Mouse (Mus musculus) embryonic fibroblast, embryonic 13.5 days (primary cell): ENCODE data around the gene Enoph1. TPM values are rescaled to one million over a fixed set of nuclear protein-coding genes. Genes with fewer than 3 reads are reported as not detected.

Experiments
- H3K27ac ChIP-seq: 2 replicates; pipeline ENCODE4 v1.5.1; 2012; ENCODE audit warnings: low read length, control low read depth, inconsistent platforms; ENCODE audit not compliant: insufficient read depth
- H3K4me1 ChIP-seq: 2 replicates; pipeline ENCODE4 v1.6.1; 2011; ENCODE audit warnings: low read length; ENCODE audit not compliant: control insufficient read depth, insufficient read depth
- H3K4me3 ChIP-seq: 2 replicates; pipeline ENCODE4 v1.5.1; 2011; ENCODE audit warnings: mild to moderate bottlenecking, control low read depth, low read length; ENCODE audit not compliant: insufficient read depth
- CTCF ChIP-seq: IDR thresholded peaks from 2 replicates; pipeline ENCODE4 v1.5.1; 2011; ENCODE audit warnings: mild to moderate bottlenecking, control low read depth, low read length, moderate library complexity, borderline replicate concordance; ENCODE audit not compliant: insufficient read depth
- POLR2A ChIP-seq: IDR thresholded peaks from 2 replicates; pipeline ENCODE4 v1.6.1; 2011; ENCODE audit warnings: low read depth, mild to moderate bottlenecking, control low read depth, low read length, moderate library complexity
- polyA plus RNA-seq: library from polyadenylated mRNA; stranded (reverse); fragments of >200 nt; gene quantifications from 2 replicates; pipeline ENCODE4 v1.2.4, GENCODE M21; 2011; ENCODE audit warnings: low read depth; ENCODE audit not compliant: missing spikeins, insufficient read length

Gene Enoph1
- polyA plus RNA-seq, 1 experiment = 20.1 TPM

DNA sequence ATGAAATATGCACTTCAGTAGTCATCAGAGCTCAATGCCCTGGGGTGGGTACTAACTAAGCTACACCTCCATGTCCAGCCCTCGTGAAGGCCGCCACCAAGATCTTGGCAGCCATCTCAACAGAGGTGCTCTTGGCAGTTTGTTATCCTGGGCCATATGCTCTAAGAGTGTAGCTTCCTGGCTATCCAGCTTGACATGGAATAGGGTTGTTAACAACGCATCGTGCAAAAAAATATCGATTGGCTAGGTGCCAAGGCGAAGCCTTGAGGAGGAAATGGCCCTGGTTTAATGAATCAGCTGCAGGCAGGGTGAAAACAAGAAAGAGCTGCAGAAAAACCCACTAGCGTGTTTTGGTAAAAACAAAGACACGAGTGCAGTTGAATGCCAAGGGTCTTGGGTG, 45.3 kb downstream of the Enoph1 start:
- TF ChIP-seq CTCF (no peak), POLR2A (no peak)
- Histone ChIP-seq H3K27ac (no peak overlapping the region), H3K4me1 (no peaks in the 10 kb centered on the region), H3K4me3 (no peak overlapping the region)

DNA sequence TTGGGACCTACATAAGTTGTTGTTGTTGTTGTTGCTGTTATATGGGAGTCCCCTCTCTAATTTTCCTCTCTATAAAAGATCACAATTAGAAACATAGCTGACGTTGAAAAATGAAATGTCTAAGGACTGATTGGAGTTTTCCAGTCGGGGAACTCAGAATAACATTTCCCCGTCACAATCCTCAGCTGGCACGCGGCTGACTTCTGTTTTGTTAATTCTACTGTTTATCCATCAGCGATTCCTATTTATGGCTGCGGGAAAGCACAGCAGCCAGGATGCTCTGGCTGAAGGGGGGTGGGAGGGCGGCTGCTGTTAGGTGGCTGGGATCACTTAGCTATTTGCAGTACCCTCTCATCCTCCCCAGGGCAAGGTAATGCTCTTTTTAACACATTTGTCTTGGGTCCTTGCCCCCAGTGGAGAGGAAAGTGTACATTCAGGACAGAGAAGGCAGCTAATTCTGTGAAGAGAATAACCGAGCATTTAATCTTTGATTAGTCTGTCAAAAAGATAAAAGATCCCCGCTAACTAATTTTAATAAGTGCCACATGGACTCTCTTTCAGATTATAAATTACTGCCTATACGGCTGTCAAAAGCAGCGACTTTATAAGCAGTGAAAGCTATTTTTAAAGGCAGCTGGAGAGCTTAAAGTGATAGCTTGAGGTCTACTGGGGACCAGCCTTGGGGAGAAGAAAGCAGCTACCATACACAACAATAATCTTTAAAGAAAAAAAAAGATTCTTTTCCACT, 50.9 kb downstream of the Enoph1 start:
- Histone ChIP-seq H3K27ac (no peak overlapping the region), H3K4me1 (no peaks in the 10 kb centered on the region), H3K4me3 (no peak overlapping the region)
- TF ChIP-seq CTCF = no peak
- no peak for TF ChIP-seq POLR2A

DNA sequence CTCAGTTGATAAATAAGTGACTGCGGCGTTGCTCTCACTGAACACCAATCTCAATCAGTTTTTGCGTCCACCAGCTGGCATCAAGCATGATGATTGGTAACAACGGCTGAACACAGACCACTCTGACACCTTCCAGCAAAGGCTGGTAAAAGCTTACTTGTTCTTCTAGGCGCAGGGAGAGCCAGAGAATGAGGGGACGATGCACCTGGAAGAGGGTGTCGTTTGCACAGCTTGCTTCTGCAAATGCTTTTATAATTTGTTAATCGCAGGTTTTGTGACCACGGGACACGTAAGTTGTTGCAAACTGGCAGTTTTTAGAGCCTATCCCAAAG, 51.4 kb downstream of the Enoph1 start:
- no peak overlapping the region for H3K4me3 ChIP-seq
- TF ChIP-seq CTCF (no peak), POLR2A (no peak)
- H3K4me1 ChIP-seq = no peaks in the 10 kb centered on the region
- H3K27ac ChIP-seq = no peak overlapping the region

DNA sequence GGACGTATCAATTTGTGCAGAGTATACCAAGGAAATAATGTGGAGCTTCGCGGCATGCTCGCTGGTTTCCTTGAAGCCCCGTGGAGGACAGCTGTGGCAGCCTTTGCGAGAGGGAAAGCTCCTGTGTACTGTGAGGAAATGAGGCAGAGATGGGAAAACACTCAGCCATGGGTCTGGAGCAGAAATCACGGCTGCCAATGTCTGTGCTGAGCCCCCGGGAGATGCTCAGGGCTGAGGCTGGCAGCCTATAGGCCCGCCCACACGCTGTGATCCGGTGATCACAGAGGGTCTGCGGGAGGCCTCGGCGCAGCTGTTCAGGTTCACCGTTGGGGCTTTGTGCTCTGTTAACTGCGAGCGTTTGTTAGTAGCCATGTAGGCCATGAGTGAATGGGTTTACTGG, 51.8 kb downstream of the Enoph1 start:
- Histone ChIP-seq H3K4me3 (no peak overlapping the region), H3K4me1 (no peaks in the 10 kb centered on the region), H3K27ac (no peak overlapping the region)
- TF ChIP-seq POLR2A (no peak), CTCF (no peak)

DNA sequence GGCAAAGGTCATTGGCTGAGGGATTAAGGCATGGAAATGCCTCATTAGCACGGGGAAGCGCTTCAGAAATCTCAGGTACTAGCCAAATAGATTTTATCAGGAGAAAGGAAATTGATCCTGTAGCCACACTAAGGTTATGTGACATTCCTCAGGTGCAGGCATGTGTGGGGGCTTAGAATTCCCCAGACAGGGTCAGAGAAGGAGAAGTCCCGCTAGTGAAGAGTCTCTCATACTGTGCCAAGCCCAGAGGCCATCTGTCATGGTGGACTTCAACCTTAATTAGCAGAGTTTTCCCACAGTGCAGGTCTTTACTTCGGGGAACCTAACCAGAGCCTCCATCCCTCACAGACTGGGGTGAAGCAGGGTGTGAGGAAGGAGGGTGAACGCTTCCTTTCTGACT, 57.2 kb downstream of the Enoph1 start:
- Histone ChIP-seq H3K4me3 (no peak overlapping the region), H3K27ac (no peak overlapping the region), H3K4me1 (no peaks in the 10 kb centered on the region)
- TF ChIP-seq POLR2A = no peak
- TF ChIP-seq CTCF = no peak

DNA sequence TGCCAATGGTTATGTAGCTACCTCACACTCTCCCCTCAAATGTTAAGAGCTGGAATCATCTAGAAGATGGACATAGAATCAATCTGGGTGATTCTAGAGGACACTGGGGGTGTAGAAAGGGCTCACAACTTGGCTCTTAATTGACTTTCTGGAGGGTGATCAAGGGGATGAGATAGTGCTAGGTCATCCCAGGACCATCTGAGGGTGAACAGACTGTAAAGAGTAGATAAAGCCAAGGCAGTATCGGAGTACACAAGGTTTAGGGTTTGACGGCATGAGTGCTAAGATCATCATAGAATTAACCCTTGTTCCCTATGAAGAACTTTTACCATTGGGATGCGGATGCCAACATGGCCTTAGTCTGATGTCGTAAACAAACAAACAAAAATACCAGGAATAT, 58.2 kb downstream of the Enoph1 start:
- H3K27ac ChIP-seq = no peak overlapping the region
- H3K4me3 ChIP-seq = no peak overlapping the region
- no peaks in the 10 kb centered on the region for H3K4me1 ChIP-seq
- TF ChIP-seq POLR2A (no peak), CTCF (no peak)

DNA sequence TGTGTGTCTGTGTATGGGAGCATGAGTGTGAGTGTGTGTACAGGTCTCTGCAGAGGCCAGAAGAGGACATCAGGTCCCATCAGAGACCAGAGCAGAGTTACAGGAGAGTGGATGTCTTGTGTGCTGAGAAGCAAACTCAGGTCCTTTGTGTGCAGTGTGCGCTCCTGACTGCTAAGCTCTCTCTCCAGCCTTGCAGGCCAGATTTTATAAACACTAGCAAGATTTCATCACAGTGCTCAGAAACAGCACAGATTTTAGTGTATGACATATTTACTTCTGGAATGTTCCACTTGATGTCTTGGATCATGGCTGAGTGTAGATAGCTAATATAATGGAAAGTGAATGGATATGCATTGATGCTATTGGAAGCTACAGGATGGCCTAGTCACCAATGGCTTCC, 62.6 kb downstream of the Enoph1 start:
- H3K4me1 ChIP-seq = no peaks in the 10 kb centered on the region
- no peak overlapping the region for H3K27ac ChIP-seq
- no peak overlapping the region for H3K4me3 ChIP-seq
- no peak for TF ChIP-seq POLR2A
- TF ChIP-seq CTCF = no peak

DNA sequence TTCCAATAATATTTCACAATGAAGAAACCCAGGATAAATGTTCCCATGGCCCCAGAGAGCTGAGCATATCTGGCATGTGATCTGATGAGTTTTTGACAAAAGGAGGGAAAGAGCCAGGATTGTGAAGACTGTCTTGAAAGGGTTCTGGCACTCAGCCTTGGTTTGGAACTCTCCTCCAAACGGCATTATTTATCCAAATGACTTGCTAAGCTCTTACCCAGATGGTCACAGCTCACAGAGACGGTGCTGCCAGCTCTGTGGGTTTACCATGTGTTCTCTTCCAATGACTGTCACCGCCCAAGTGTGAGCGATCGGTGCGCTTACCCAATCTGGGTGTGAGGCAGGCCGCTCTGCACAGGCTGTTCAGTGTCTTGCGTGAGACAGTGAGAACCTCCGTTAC, 69.1 kb downstream of the Enoph1 start:
- no peak for TF ChIP-seq POLR2A
- no peak for TF ChIP-seq CTCF
- Histone ChIP-seq H3K4me3 (no peak overlapping the region), H3K27ac (no peak overlapping the region), H3K4me1 (peaks cover 4% of the 10 kb centered on the region; the same call in 1 of the 2 replicates)

DNA sequence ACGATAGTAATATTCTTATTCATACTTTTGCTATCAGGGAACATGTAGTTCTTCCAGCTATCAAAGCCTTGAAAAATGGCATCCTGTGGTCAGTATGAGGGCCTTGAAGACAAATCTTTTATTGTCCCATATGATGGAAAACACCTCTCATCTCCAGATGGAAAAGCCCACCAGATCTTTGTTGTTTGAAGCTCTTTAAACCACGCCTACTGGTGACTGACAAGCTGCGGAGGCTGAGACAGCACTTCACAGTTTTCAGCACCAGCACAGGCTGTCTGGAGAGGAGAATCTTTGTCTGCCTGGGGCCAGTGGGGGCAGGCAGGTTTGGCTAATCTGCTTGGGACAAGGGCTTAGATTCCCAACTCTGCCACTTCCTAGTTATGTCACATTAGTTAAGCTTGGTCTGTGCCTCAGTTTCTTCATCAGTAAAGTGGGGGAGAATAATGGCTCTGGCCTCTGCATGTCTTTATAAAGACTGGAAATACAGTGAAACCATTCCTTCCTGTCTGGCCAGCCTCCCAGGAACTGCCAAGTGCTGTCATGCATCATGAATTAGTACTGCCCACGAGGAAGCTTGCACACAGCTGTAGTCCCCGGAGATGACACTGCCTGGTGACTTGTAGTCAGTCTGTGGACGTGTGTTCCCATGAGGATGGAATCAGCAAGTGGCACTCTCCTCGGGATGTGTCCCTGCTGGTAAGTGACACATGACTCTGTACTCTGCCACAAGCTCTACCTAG, 69.9 kb downstream of the Enoph1 start:
- peaks cover 4% of the 10 kb centered on the region; the same call in 1 of the 2 replicates for H3K4me1 ChIP-seq
- no peak overlapping the region for H3K4me3 ChIP-seq
- no peak for TF ChIP-seq POLR2A
- H3K27ac ChIP-seq = no peak overlapping the region

DNA sequence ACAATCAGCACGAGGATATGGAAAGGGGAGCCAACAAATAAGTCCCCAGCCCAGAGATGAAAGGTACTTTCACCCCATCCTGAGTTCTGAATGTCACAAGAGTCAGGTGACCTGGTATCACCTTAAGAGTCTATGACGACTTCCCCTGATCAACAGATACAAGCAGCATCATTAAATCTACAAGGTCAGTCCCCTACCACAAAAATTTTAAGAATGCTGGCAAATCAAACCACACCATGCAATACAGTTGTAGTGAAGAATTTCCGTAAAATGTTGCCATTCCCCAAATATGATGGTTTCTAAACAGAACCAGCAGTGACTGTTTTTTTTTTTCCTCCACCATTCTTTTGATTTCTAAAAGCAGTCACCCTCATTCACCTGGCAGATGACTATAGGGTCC, 70.8 kb downstream of the Enoph1 start:
- no peak overlapping the region for H3K4me3 ChIP-seq
- H3K4me1 ChIP-seq = peaks cover 4% of the 10 kb centered on the region; the same call in 1 of the 2 replicates
- H3K27ac ChIP-seq = no peak overlapping the region
- no peak for TF ChIP-seq CTCF
- no peak for TF ChIP-seq POLR2A
